Mouse (Mus musculus) ES-E14 (cell line): ENCODE data around the gene Fxyd7. TPM values are rescaled to one million over a fixed set of nuclear protein-coding genes. Genes with fewer than 3 reads are reported as not detected.
A peak's percentile ranks its signal among the peaks of the same experiment; 100 is the strongest.

Experiments
- DNase-seq: peaks from one replicate; pipeline ENCODE4 v3.0.0-alpha.2; 2013; ENCODE audit warnings: low read depth, low spot score
- H3K27ac ChIP-seq: 2 replicates; pipeline ENCODE4 v1.5.1; 2012; ENCODE audit warnings: low read depth, mild to moderate bottlenecking, low read length, moderate library complexity, mixed read lengths; ENCODE audit not compliant: poor library complexity, insufficient read depth, severe bottlenecking
- H3K36me3 ChIP-seq: 2 replicates; pipeline ENCODE4 v1.6.1; 2012; ENCODE audit warnings: mild to moderate bottlenecking, low read length, moderate library complexity, mixed read lengths; ENCODE audit not compliant: control insufficient read depth, poor library complexity, insufficient read depth, severe bottlenecking
- H3K4me1 ChIP-seq, 2 experiments: fragments of 150-350 bp in 1 of 2; sonication (generic) in 1 of 2; 2 replicates each; pipeline ENCODE4 v1.6.1; 2012; ENCODE audit warnings: low read length in 2 of 2, mild to moderate bottlenecking in 1 of 2, mixed read lengths in 1 of 2; ENCODE audit not compliant: control insufficient read depth in 2 of 2, insufficient read depth in 2 of 2, poor library complexity in 1 of 2
- H3K4me3 ChIP-seq, 2 experiments: fragments of 150-350 bp in 1 of 2; sonication (generic) in 1 of 2; 2 replicates each; pipeline ENCODE4 v1.5.1; 2012; ENCODE audit warnings: low read length in 2 of 2, low read depth in 1 of 2, mild to moderate bottlenecking in 1 of 2, mixed read lengths in 1 of 2; ENCODE audit not compliant: insufficient read depth in 1 of 2, poor library complexity in 1 of 2, severe bottlenecking in 1 of 2
- H3K9ac ChIP-seq: 2 replicates; pipeline ENCODE4 v1.6.1; 2012; ENCODE audit warnings: low read depth, mild to moderate bottlenecking, low read length, mixed read lengths; ENCODE audit not compliant: poor library complexity, insufficient read depth, severe bottlenecking
- H3K9me3 ChIP-seq: fragments of 150-350 bp; sonication (generic); 2 replicates; pipeline ENCODE4 v1.6.1; 2012; ENCODE audit warnings: low read depth, mild to moderate bottlenecking, low read length; ENCODE audit not compliant: control insufficient read depth, insufficient read depth
- CHD2 ChIP-seq: IDR thresholded peaks from 2 replicates; pipeline ENCODE4 v1.6.1; 2014; ENCODE audit warnings: mild to moderate bottlenecking, low read depth, low read length, inconsistent platforms
- HCFC1 ChIP-seq: IDR thresholded peaks from 2 replicates; pipeline ENCODE4 v1.6.1; 2012; ENCODE audit warnings: low read length, inconsistent platforms, borderline replicate concordance; ENCODE audit not compliant: insufficient read depth
- MAFK ChIP-seq: IDR thresholded peaks from 2 replicates; pipeline ENCODE4 v1.6.1; 2014; ENCODE audit warnings: mild to moderate bottlenecking, low read depth, low read length, inconsistent platforms; ENCODE audit not compliant: insufficient read depth
- ZC3H11A ChIP-seq: IDR thresholded peaks from 2 replicates; pipeline ENCODE4 v1.6.1; 2012; ENCODE audit warnings: low read depth, mild to moderate bottlenecking, inconsistent platforms, low read length, borderline replicate concordance
- ZNF384 ChIP-seq: IDR thresholded peaks from 2 replicates; pipeline ENCODE4 v1.6.1; 2012; ENCODE audit warnings: low read depth, low read length, inconsistent platforms
- in situ Hi-C, 2 experiments: fragments of 600-800 bp; cut with MboI; formaldehyde crosslinking; loops; one replicate each; pipeline ENCODE4 v1.15.1; 2025; ENCODE audit warnings: low sequenced_read_pairs in 2 of 2, inconsistent platforms in 1 of 2; ENCODE audit not compliant: unreplicated experiment in 2 of 2
- total RNA-seq: library from RNA; depleted of rRNA; stranded (reverse); fragments of 300-350 nt; gene quantifications from 2 replicates; pipeline ENCODE4 v1.2.3, GENCODE M21; 2012

Gene Fxyd7
- total RNA-seq, 1 experiment, result not detected

- Histone ChIP-seq H3K9me3 (no peaks in the 10 kb centered on the region), H3K36me3 (no peaks in the 10 kb centered on the region), H3K4me1 (no peaks in the 10 kb centered on the region), H3K9ac (no peak overlapping the region), H3K27ac (no peak overlapping the region), H3K4me3 (no peak overlapping the region)
- in situ Hi-C loops, result no loop called here
- no peak for DNase-seq
- TF ChIP-seq CHD2 (no peak), ZNF384 (no peak), HCFC1 (no peak), ZC3H11A (no peak), MAFK (no peak)
Observed at GRCm38 (mm10) chr7:31008175-31008574, 43.1 kb downstream of the Fxyd7 start.

GRCm38 (mm10) chr7:31007775-31008174 is 43.5 kb downstream of the Fxyd7 start:
- in situ Hi-C loops, result no loop called here
- DNase-seq, result no peak

GRCm38 (mm10) chr7:31002650-31003049 is 48.6 kb downstream of the Fxyd7 start:
- in situ Hi-C loops, result no loop called here
- Histone ChIP-seq H3K27ac (no peak overlapping the region), H3K4me1 (no peaks in the 10 kb centered on the region), H3K36me3 (no peaks in the 10 kb centered on the region), H3K9ac (no peak overlapping the region), H3K4me3 (no peak overlapping the region), H3K9me3 (no peaks in the 10 kb centered on the region)
- no peak for DNase-seq
- TF ChIP-seq CHD2, result no peak
- no peak for TF ChIP-seq HCFC1
- TF ChIP-seq MAFK, result no peak

More at GRCm38 (mm10) chr7:31007775-31008174, 43.5 kb downstream of the Fxyd7 start:
- Histone ChIP-seq H3K36me3 (no peaks in the 10 kb centered on the region), H3K9ac (no peak overlapping the region), H3K27ac (no peak overlapping the region), H3K9me3 (no peaks in the 10 kb centered on the region), H3K4me1 (no peaks in the 10 kb centered on the region), H3K4me3 (no peak overlapping the region)
- TF ChIP-seq MAFK (no peak), ZNF384 (no peak), ZC3H11A (no peak)

- TF ChIP-seq HCFC1, result no peak
- no peak for TF ChIP-seq ZC3H11A
- TF ChIP-seq CHD2, result no peak
- TF ChIP-seq ZNF384, result no peak
- no peak for TF ChIP-seq MAFK
- DNase-seq, result no peak
- Histone ChIP-seq H3K27ac (no peak overlapping the region), H3K4me1 (no peaks in the 10 kb centered on the region), H3K4me3 (no peak overlapping the region), H3K9ac (no peak overlapping the region), H3K36me3 (no peaks in the 10 kb centered on the region), H3K9me3 (no peaks in the 10 kb centered on the region)
- in situ Hi-C loops, result no loop called here
Observed at GRCm38 (mm10) chr7:31000505-31001020, 50.7 kb downstream of the Fxyd7 start.

- TF ChIP-seq ZC3H11A (peak; percentile 7; the same call in 1 of the 2 replicates), HCFC1 (no peak), ZNF384 (no peak)
- Histone ChIP-seq H3K9me3 (no peaks in the 10 kb centered on the region), H3K9ac (no peak overlapping the region), H3K4me3 (no peak overlapping the region), H3K4me1 (no peaks in the 10 kb centered on the region), H3K36me3 (no peaks in the 10 kb centered on the region), H3K27ac (no peak overlapping the region)
- DNase-seq, result peak; percentile 15
- in situ Hi-C loops, result no loop called here
Observed at GRCm38 (mm10) chr7:30996491-30996890, 54.8 kb downstream of the Fxyd7 start.
